Mouse (Mus musculus): Measurements from ENCODE around the gene Wbp2. TPM values are rescaled to one million over a fixed set of nuclear protein-coding genes. Genes with fewer than 3 reads are reported as not detected.
A peak's percentile ranks its signal among the peaks of the same experiment; 100 is the strongest.

Gene Wbp2
- polyA plus RNA-seq, 1 experiment = 267 TPM

DNA sequence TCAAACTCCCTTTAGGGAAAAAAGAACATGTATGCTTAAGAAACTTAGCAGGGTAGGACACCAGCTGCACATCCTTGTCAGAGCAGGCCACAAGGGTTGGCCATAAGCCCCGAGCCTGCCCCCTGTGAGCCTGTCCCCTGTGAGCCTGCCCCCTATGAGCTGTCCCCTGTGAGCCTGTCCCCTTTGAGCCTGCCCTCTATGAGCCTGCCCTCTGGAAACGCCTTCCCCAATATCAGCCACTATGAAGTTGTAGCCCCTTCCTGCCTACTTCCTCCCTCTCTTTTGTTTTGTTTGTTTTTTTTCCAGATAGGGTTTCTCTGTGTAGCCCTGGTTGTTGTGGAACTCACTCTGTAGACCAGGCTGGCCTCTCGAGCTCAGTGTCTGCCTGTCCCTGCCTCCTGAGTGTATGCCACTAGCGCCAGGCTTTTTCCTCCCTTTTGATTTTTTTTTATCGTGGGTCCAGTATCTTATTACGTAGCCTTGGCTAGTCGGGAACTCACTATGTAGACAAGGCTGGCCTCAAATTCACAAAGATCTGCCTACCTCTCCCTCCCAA is 12.3 kb downstream of the Wbp2 start:
- DNase-seq = no peak
- 50% methylated on average over 7 of the region's 7 CpGs for WGBS

GRCm38 (mm10) chr11:116072608-116073007 is 14.2 kb downstream of the Wbp2 start:
- peak; percentile 65 for DNase-seq
- WGBS = 61% methylated on average over 3 of the region's 3 CpGs
- TF ChIP-seq CTCF (IDR thresholded peaks at IDR 0.05; ENCODE audit: insufficient read depth, low read length) (no peak), POLR2A (IDR thresholded peaks at IDR 0.05; ENCODE audit: borderline replicate concordance, extremely low read depth, low read depth, low read length) (no peak)
- Histone ChIP-seq H3K4me3 (replicated peaks; ENCODE audit: extremely low read depth, low read depth, low read length) (no peak overlapping the region), H3K4me1 (ENCODE audit: control insufficient read depth, insufficient read depth, low read length) (no peaks in the 10 kb centered on the region)

More for the DNA sequence above, 12.3 kb downstream of the Wbp2 start:
- no peak for TF ChIP-seq CTCF (IDR thresholded peaks at IDR 0.05; ENCODE audit: insufficient read depth, low read length)
- no peak for TF ChIP-seq POLR2A (IDR thresholded peaks at IDR 0.05; ENCODE audit: borderline replicate concordance, extremely low read depth, low read depth, low read length)
- H3K4me3 ChIP-seq (replicated peaks; ENCODE audit: extremely low read depth, low read depth, low read length) = no peak overlapping the region
- peaks cover 3% of the 10 kb centered on the region; the same call in 1 of the 2 replicates for H3K4me1 ChIP-seq (ENCODE audit: control insufficient read depth, insufficient read depth, low read length)

- Histone ChIP-seq H3K4me3 (replicated peaks; ENCODE audit: extremely low read depth, low read depth, low read length) (no peak overlapping the region), H3K4me1 (ENCODE audit: control insufficient read depth, insufficient read depth, low read length) (no peaks in the 10 kb centered on the region)
- TF ChIP-seq POLR2A (IDR thresholded peaks at IDR 0.05; ENCODE audit: borderline replicate concordance, extremely low read depth, low read depth, low read length) = no peak
- TF ChIP-seq CTCF (IDR thresholded peaks at IDR 0.05; ENCODE audit: insufficient read depth, low read length) = peak; percentile 45
- no peak for DNase-seq
- 43% methylated on average over 5 of the region's 5 CpGs for WGBS
Measured at GRCm38 (mm10) chr11:116071510-116071909, 15.3 kb downstream of the Wbp2 start.

GRCm38 (mm10) chr11:116065345-116065744 is 21.4 kb downstream of the Wbp2 start:
- WGBS = 86% methylated on average over 12 of the region's 12 CpGs
- no peak for DNase-seq
- no peaks in the 10 kb centered on the region for H3K4me1 ChIP-seq (ENCODE audit: control insufficient read depth, insufficient read depth, low read length)
- no peak for TF ChIP-seq POLR2A (IDR thresholded peaks at IDR 0.05; ENCODE audit: borderline replicate concordance, extremely low read depth, low read depth, low read length)
- no peak for TF ChIP-seq CTCF (IDR thresholded peaks at IDR 0.05; ENCODE audit: insufficient read depth, low read length)
- H3K4me3 ChIP-seq (replicated peaks; ENCODE audit: extremely low read depth, low read depth, low read length) = no peak overlapping the region

DNA sequence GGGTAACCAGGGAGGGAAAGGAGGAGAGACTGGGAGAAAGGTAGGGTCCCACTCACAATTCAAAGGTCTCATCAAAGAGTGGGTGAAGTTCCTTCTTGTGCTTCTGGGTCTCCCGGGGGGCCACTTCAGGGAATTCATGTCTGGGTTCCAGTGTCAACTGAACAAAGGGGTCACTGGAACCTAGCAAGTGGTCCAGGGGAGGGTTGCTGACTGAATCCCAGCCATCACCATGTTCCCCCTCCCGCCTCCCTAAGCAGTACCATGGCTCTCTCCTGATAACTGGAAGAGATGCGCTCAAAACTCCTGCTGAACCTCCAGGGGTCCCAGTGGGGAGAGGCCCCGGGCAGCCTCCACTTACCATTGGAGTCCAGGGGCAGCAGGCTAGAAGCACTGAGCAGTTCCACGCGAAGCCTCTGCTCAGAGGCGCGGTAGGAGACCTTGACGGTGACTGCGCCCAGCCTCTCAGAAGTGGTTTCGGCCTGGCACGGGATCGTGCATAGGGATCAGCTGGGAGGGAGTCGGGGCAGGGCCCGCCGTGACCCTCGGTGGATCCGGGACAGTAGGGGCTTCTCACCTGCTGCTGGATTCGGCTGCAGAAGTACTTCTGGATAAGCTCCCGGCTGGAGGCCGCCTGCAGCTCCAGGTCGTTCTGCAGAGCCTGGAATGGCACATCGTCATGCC is 22.5 kb downstream of the Wbp2 start:
- Histone ChIP-seq H3K4me1 (ENCODE audit: control insufficient read depth, insufficient read depth, low read length) (no peaks in the 10 kb centered on the region; the same call in 1 of the 2 replicates), H3K4me3 (replicated peaks; ENCODE audit: extremely low read depth, low read depth, low read length) (no peak overlapping the region)
- no peak for TF ChIP-seq POLR2A (IDR thresholded peaks at IDR 0.05; ENCODE audit: borderline replicate concordance, extremely low read depth, low read depth, low read length)
- 69% methylated on average over 23 of the region's 23 CpGs for WGBS
- DNase-seq = no peak

- Histone ChIP-seq H3K4me3 (replicated peaks; ENCODE audit: extremely low read depth, low read depth, low read length) (no peak overlapping the region), H3K4me1 (ENCODE audit: control insufficient read depth, insufficient read depth, low read length) (no peaks in the 10 kb centered on the region; the same call in 1 of the 2 replicates)
- no peak for DNase-seq
- 47% methylated on average over 13 of the region's 13 CpGs for WGBS
- TF ChIP-seq POLR2A (IDR thresholded peaks at IDR 0.05; ENCODE audit: borderline replicate concordance, extremely low read depth, low read depth, low read length) (no peak), CTCF (IDR thresholded peaks at IDR 0.05; ENCODE audit: insufficient read depth, low read length) (no peak)
Measured at GRCm38 (mm10) chr11:116063562-116063961, 23.2 kb downstream of the Wbp2 start.

DNA sequence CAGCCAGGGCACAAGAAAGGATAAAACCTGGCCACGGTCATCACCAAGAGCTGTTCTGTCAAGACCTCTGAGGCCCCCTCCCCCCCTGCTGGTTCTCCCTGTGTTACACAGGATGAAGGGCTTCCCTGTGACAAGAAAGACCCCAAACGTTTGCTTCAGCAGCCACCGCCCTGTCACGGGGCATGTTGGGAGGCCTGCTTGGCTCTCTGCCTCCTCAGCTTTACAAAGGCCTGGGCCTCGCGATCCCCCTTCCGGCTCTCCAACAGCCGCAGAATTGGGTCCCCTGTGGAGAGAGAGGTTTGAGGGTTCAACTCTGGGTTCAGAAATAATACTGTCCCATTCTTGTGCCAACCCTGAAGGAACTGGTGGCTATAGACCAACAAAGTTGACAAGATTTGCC is 24.3 kb downstream of the Wbp2 start:
- WGBS = 77% methylated on average over 7 of the region's 8 CpGs
- TF ChIP-seq CTCF (IDR thresholded peaks at IDR 0.05; ENCODE audit: insufficient read depth, low read length) (no peak), POLR2A (IDR thresholded peaks at IDR 0.05; ENCODE audit: borderline replicate concordance, extremely low read depth, low read depth, low read length) (no peak)
- Histone ChIP-seq H3K4me1 (ENCODE audit: control insufficient read depth, insufficient read depth, low read length) (no peaks in the 10 kb centered on the region; the same call in 1 of the 2 replicates), H3K4me3 (replicated peaks; ENCODE audit: extremely low read depth, low read depth, low read length) (no peak overlapping the region)
- no peak for DNase-seq

GRCm38 (mm10) chr11:116061641-116062415 is 25.0 kb downstream of the Wbp2 start:
- no peaks in the 10 kb centered on the region; the same call in 1 of the 2 replicates for H3K4me1 ChIP-seq (ENCODE audit: control insufficient read depth, insufficient read depth, low read length)
- no peak for DNase-seq
- H3K4me3 ChIP-seq (replicated peaks; ENCODE audit: extremely low read depth, low read depth, low read length) = no peak overlapping the region
- 82% methylated on average over 13 of the region's 13 CpGs for WGBS
- TF ChIP-seq POLR2A (IDR thresholded peaks at IDR 0.05; ENCODE audit: borderline replicate concordance, extremely low read depth, low read depth, low read length) (no peak), CTCF (IDR thresholded peaks at IDR 0.05; ENCODE audit: insufficient read depth, low read length) (no peak)

- DNase-seq = peak; percentile 69
- H3K4me3 ChIP-seq (replicated peaks; ENCODE audit: extremely low read depth, low read depth, low read length) = no peak overlapping the region
- 61% methylated on average over 9 of the region's 9 CpGs for WGBS
- TF ChIP-seq CTCF (IDR thresholded peaks at IDR 0.05; ENCODE audit: insufficient read depth, low read length) = no peak
- peak; percentile 30; the same call in 1 of the 2 replicates for TF ChIP-seq POLR2A (IDR thresholded peaks at IDR 0.05; ENCODE audit: borderline replicate concordance, extremely low read depth, low read depth, low read length)
- H3K4me1 ChIP-seq (ENCODE audit: control insufficient read depth, insufficient read depth, low read length) = no peaks in the 10 kb centered on the region; the same call in 1 of the 2 replicates
Measured at GRCm38 (mm10) chr11:116060596-116060995, 26.2 kb downstream of the Wbp2 start.
